Mouse (Mus musculus): ENCODE results near the gene Gm10277.

Gene Gm10277

DNA sequence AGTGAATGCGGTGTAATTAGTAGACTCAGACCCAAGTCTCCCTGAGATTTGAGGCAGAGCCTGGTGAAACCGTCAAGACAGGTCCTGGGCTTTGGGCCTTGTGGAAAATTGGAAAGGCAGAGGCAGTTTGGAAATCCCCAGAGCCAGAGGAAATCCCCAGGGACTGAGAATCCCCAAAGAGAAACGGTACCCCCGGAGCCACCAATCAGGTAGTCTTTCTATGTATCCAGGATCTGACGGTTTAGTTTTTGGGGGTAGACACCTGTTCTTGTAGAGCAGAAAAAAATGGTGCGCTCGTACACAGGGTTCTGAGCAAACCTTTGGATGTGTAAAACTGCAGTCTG lies 5.0 kb upstream of the Gm10277 start:
- peak overlapping the region; percentile 73 for H3K4me3 ChIP-seq (replicated peaks; ENCODE audit: low read length)
- H3K9me3 ChIP-seq (ENCODE audit: low read length): no peaks in the 10 kb centered on the region
- peaks cover 54% of the 10 kb centered on the region for H3K4me1 ChIP-seq (replicated peaks; ENCODE audit: low read depth, low read length)
- H3K27me3 ChIP-seq (ENCODE audit: insufficient read depth, low read length): no peaks in the 10 kb centered on the region
- H3K36me3 ChIP-seq (ENCODE audit: insufficient read depth, low read length): no peaks in the 10 kb centered on the region
- TF ChIP-seq POU5F1 (IDR thresholded peaks at IDR 0.05; ENCODE audit: borderline replicate concordance, low read length) (no peak), NANOG (IDR thresholded peaks at IDR 0.05; ENCODE audit: borderline replicate concordance, low read length) (no peak), CTCF (conservative IDR thresholded peaks at IDR 0.05; ENCODE audit: low read length) (no peak)

DNA sequence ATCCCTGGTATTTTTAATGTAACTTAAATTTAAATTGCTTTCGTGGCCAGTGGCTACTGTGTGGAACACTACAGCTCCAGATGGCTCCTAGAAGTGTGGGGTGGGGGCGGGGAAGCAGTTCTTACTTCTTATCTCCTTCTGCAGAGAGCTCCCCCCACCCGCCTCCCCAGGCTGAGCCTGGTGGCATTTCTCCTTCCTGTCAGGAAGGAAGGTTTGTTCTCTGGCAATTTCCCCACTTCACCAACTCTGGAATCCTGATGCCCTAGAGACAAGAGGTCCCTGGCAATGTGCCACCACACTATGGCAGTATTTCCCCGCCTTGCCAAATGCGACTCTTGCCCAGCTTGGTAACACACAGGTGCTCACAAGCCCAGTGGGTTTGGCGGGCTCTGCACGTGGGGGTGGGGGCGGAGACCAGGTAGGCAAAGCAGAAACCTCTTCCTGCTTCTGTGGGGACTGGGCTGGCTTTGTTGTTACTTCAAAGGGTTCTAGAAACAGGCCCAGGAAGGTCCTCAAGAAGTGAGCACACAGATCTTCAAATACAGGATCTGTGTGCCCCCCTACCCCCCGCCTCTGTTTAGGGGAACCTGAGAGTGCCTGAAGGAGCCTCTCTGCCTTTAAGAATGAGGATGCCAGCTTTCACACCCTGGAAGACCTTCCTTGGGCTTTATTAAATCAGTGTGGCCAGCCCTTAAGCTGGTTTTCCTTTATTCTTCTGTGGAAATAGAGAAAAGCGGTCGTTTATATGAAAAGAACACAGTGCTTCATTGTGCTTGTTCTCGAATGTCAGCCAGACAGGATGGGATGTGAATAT lies 4.4 kb upstream of the Gm10277 start:
- no peaks in the 10 kb centered on the region for H3K36me3 ChIP-seq (ENCODE audit: insufficient read depth, low read length)
- H3K4me1 ChIP-seq (replicated peaks; ENCODE audit: low read depth, low read length): peaks cover 60% of the 10 kb centered on the region
- H3K27me3 ChIP-seq (ENCODE audit: insufficient read depth, low read length): no peaks in the 10 kb centered on the region
- no peaks in the 10 kb centered on the region for H3K9me3 ChIP-seq (ENCODE audit: low read length)
- no peak for TF ChIP-seq CTCF (conservative IDR thresholded peaks at IDR 0.05; ENCODE audit: low read length)
- H3K4me3 ChIP-seq (replicated peaks; ENCODE audit: low read length): peak overlapping the region; percentile 73

DNA sequence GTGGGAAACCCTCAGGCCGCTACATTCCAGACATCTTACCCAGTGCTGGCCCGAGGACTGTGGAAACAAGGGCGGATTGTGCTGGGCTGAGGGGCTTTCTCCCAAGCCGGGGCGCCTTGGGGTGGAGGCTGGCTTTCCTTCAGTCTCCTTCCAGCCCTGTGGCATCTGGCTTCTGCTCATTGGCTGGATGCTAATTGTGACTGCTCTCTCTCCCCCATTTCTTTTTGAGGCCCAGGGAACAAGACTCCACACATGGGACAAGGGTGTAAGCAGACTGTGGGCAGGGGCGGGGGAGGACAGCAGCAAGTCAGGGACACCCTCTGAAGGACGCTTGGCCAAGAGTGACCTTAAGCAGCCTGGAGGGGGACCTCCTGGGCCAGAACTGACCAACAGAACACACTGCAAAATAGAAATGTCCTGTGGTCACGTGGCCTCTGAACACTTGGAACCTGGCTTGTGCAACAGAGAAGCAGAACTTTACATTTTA lies 3.7 kb upstream of the Gm10277 start:
- H3K4me3 ChIP-seq (replicated peaks; ENCODE audit: low read length): peak overlapping the region; percentile 73
- H3K36me3 ChIP-seq (ENCODE audit: insufficient read depth, low read length): no peaks in the 10 kb centered on the region
- no peaks in the 10 kb centered on the region for H3K27me3 ChIP-seq (ENCODE audit: insufficient read depth, low read length)
- peaks cover 66% of the 10 kb centered on the region for H3K4me1 ChIP-seq (replicated peaks; ENCODE audit: low read depth, low read length)
- no peak for TF ChIP-seq NANOG (IDR thresholded peaks at IDR 0.05; ENCODE audit: borderline replicate concordance, low read length)
- H3K9me3 ChIP-seq (ENCODE audit: low read length): no peaks in the 10 kb centered on the region

DNA sequence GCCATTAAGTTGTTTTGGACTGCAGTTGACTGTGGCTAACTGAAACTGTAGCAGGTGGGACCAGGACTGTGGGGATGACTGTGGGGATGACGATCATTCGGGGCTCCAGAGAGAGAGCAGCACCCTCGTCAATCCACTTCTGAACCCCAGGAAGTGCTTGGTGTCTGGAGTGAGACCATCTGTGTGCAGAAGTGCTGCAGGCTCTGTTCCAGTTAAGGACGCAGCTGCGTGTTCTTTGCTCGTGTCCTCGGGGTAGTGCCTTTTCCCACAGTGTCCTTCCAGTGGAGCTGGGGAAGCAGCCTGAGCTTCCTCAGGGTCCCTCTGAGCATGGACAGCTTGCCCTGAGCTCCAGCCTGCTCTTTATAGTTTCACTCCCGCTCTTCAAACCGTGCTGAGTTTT lies 2.7 kb upstream of the Gm10277 start:
- Histone ChIP-seq H3K36me3 (ENCODE audit: insufficient read depth, low read length) (no peaks in the 10 kb centered on the region), H3K4me3 (replicated peaks; ENCODE audit: low read length) (no peak overlapping the region), H3K27me3 (ENCODE audit: insufficient read depth, low read length) (no peaks in the 10 kb centered on the region), H3K9me3 (ENCODE audit: low read length) (no peaks in the 10 kb centered on the region), H3K4me1 (replicated peaks; ENCODE audit: low read depth, low read length) (peaks cover 76% of the 10 kb centered on the region)
- TF ChIP-seq CTCF (conservative IDR thresholded peaks at IDR 0.05; ENCODE audit: low read length): no peak
- TF ChIP-seq NANOG (IDR thresholded peaks at IDR 0.05; ENCODE audit: borderline replicate concordance, low read length): no peak
- no peak for TF ChIP-seq POU5F1 (IDR thresholded peaks at IDR 0.05; ENCODE audit: borderline replicate concordance, low read length)

DNA sequence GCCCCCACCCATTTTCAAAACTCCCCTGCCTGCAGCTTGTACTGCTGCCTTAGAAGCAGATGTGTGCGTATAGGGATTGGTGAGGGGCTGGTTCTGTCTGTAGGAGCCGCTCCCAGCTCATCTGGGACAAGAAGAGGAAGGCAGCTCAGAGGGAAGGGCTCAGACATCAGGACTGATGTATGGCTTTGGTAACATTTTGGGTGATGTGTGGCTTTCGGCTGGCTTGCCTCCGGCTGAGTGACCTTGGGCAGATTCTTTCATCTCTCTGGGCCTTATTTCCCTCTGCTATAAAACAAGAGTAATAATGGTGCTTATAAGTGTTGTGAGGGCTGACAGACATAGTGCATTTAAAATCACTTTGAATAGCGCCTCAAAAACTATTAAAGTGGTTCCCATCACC lies 2.0 kb upstream of the Gm10277 start:
- H3K4me3 ChIP-seq (replicated peaks; ENCODE audit: low read length): no peak overlapping the region
- no peaks in the 10 kb centered on the region for H3K9me3 ChIP-seq (ENCODE audit: low read length)
- H3K4me1 ChIP-seq (replicated peaks; ENCODE audit: low read depth, low read length): peaks cover 83% of the 10 kb centered on the region
- no peaks in the 10 kb centered on the region for H3K27me3 ChIP-seq (ENCODE audit: insufficient read depth, low read length)
- TF ChIP-seq CTCF (conservative IDR thresholded peaks at IDR 0.05; ENCODE audit: low read length): no peak
- no peak for TF ChIP-seq NANOG (IDR thresholded peaks at IDR 0.05; ENCODE audit: borderline replicate concordance, low read length)
- TF ChIP-seq POU5F1 (IDR thresholded peaks at IDR 0.05; ENCODE audit: borderline replicate concordance, low read length): no peak
- no peaks in the 10 kb centered on the region for H3K36me3 ChIP-seq (ENCODE audit: insufficient read depth, low read length)

DNA sequence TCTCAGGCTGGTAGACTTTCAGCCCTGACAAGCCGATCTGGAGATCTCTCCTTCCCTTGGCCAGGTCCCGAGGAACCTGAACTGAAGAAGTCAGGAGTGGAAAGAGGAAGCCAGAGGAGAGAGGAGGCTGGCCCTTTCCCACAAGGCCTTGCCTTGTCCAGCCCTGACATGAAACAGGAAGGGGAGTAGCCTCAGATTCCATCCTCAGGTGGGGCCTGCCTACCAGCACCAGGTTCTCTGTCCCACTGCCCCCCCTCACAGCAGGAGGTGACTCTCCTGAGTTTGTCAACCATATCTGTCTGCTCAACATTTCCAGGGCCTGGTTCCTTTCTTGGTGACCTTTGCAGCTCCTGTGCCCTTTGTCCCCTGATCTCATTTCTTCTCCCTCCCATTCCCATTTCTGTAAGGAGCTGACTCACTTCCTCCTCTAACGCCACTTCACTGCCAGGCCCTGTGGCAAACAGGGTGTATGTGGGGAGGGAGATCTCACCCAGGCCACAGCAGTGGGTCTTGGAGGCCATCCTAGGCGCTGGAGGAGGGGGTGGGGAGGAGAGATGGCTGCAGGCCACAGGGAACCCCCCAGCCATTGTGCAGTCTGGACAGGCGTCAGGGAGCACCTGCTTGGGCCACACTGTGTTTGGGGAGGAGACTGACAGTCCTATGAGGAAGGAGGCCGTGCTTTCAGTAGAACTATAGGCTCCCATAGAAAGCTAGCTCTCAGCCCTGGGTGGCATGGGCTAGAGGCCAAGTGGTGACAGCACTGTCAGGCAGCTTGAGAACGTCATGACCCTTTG lies 1.6 kb downstream of the Gm10277 start:
- TF ChIP-seq CTCF (conservative IDR thresholded peaks at IDR 0.05; ENCODE audit: low read length) (no peak), NANOG (IDR thresholded peaks at IDR 0.05; ENCODE audit: borderline replicate concordance, low read length) (no peak), POU5F1 (IDR thresholded peaks at IDR 0.05; ENCODE audit: borderline replicate concordance, low read length) (no peak)
- no peaks in the 10 kb centered on the region for H3K9me3 ChIP-seq (ENCODE audit: low read length)

DNA sequence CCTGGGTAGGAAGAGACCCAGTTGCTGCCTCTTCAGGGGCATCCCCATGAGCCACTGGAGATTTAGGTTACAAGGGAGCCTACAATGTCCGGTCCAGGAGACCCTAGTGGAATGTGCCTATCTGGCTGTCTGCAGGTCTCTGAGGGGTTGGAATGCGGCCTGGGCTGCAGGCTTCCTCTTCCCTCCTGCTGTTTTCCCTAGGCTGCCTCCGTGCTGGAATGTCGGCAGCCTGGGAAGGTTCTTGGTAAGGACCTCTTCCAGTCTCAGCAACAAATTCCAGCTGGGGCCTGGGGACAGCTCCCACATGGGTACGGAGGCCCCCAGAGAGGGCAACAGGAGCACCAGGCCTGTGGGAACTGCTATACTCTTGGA lies 2.2 kb downstream of the Gm10277 start:
- TF ChIP-seq POU5F1 (IDR thresholded peaks at IDR 0.05; ENCODE audit: borderline replicate concordance, low read length): no peak
- no peak for TF ChIP-seq NANOG (IDR thresholded peaks at IDR 0.05; ENCODE audit: borderline replicate concordance, low read length)
- TF ChIP-seq CTCF (conservative IDR thresholded peaks at IDR 0.05; ENCODE audit: low read length): no peak
- Histone ChIP-seq H3K4me1 (replicated peaks; ENCODE audit: low read depth, low read length) (peaks cover 82% of the 10 kb centered on the region), H3K36me3 (ENCODE audit: insufficient read depth, low read length) (peaks cover 10% of the 10 kb centered on the region), H3K4me3 (replicated peaks; ENCODE audit: low read length) (peak overlapping the region; percentile 58), H3K9me3 (ENCODE audit: low read length) (no peaks in the 10 kb centered on the region), H3K27me3 (ENCODE audit: insufficient read depth, low read length) (no peaks in the 10 kb centered on the region)

More for the DNA sequence above, 1.6 kb downstream of the Gm10277 start:
- peaks cover 87% of the 10 kb centered on the region for H3K4me1 ChIP-seq (replicated peaks; ENCODE audit: low read depth, low read length)
- peaks cover 4% of the 10 kb centered on the region for H3K36me3 ChIP-seq (ENCODE audit: insufficient read depth, low read length)
- H3K4me3 ChIP-seq (replicated peaks; ENCODE audit: low read length): peak overlapping the region; percentile 58
- no peaks in the 10 kb centered on the region for H3K27me3 ChIP-seq (ENCODE audit: insufficient read depth, low read length)

DNA sequence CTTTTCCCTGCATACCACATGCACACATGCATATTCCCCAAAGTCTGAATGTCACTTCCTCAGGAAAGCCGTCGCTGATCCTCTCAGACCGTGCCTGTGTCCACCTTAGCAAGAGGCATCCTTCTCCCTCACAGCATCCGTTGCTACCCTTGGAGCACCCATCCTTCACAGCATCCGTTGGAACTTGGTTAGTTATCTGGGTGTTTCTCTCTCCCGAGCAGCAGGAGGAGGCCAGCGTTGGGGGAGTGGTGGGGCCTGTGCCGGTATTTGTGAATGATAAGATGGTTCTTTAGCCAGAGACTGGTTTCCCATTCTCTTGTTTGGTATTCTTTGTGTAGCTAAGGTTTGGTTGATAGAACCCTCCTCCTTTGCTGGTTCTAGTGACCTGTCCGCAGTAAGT lies 2.7 kb downstream of the Gm10277 start:
- Histone ChIP-seq H3K9me3 (ENCODE audit: low read length) (no peaks in the 10 kb centered on the region), H3K4me3 (replicated peaks; ENCODE audit: low read length) (peak overlapping the region; percentile 58), H3K27me3 (ENCODE audit: insufficient read depth, low read length) (no peaks in the 10 kb centered on the region), H3K4me1 (replicated peaks; ENCODE audit: low read depth, low read length) (peaks cover 78% of the 10 kb centered on the region), H3K36me3 (ENCODE audit: insufficient read depth, low read length) (peaks cover 10% of the 10 kb centered on the region)
- TF ChIP-seq CTCF (conservative IDR thresholded peaks at IDR 0.05; ENCODE audit: low read length) (no peak), POU5F1 (IDR thresholded peaks at IDR 0.05; ENCODE audit: borderline replicate concordance, low read length) (no peak), NANOG (IDR thresholded peaks at IDR 0.05; ENCODE audit: borderline replicate concordance, low read length) (no peak)
